Mouse (Mus musculus) myocyte (in vitro differentiated cells): ENCODE data around the gene Smurf2. TPM values are rescaled to one million over a fixed set of nuclear protein-coding genes. Genes with fewer than 3 reads are reported as not detected.

Source experiments
- H3K27me3 ChIP-seq: one replicate; pipeline ENCODE4 v1.6.1; 2011; ENCODE audit not compliant: control insufficient read depth, insufficient read depth, insufficient read length
- H3K36me3 ChIP-seq: one replicate; pipeline ENCODE4 v1.6.1; 2011; ENCODE audit not compliant: control insufficient read depth, insufficient read depth
- H3K4me2 ChIP-seq: one replicate; pipeline ENCODE4 v1.6.1; 2011; ENCODE audit warnings: low read depth, control low read depth
- H3K4me3 ChIP-seq: one replicate; pipeline ENCODE4 v1.5.1; 2011; ENCODE audit warnings: mild to moderate bottlenecking, control low read depth, moderate library complexity
- H3K79me2 ChIP-seq: one replicate; pipeline ENCODE4 v1.6.1; 2011; ENCODE audit not compliant: control insufficient read depth, insufficient read depth
- H3ac ChIP-seq: one replicate; pipeline ENCODE4 v1.6.1; 2011; ENCODE audit not compliant: control insufficient read depth, insufficient read length
- CEBPB ChIP-seq: IDR thresholded peaks from 2 replicates; pipeline ENCODE4 v1.6.1; 2011; ENCODE audit warnings: mild to moderate bottlenecking, moderate library complexity; ENCODE audit not compliant: poor library complexity, insufficient read depth, severe bottlenecking
- E2F4 ChIP-seq: IDR thresholded peaks from one replicate; pipeline ENCODE4 v1.6.1; 2011; ENCODE audit warnings: mild to moderate bottlenecking, control low read depth, moderate library complexity; ENCODE audit not compliant: insufficient read depth
- MAX ChIP-seq: IDR thresholded peaks from one replicate; pipeline ENCODE4 v1.6.1; 2011; ENCODE audit warnings: low read depth, mild to moderate bottlenecking, control low read depth
- MYOD1 ChIP-seq, 3 experiments: IDR thresholded peaks; one replicate each; pipeline ENCODE4 v1.6.1; 2011; ENCODE audit warnings: control low read depth in 2 of 3, low read depth in 2 of 3, mild to moderate bottlenecking in 2 of 3, moderate library complexity in 1 of 3; ENCODE audit not compliant: insufficient read length in 2 of 3, control insufficient read depth in 1 of 3
- MYOG ChIP-seq, 3 experiments: IDR thresholded peaks; one replicate each; pipeline ENCODE4 v1.6.1; 2011; ENCODE audit warnings: control low read depth in 2 of 3, low read depth in 2 of 3, mild to moderate bottlenecking in 2 of 3; ENCODE audit not compliant: insufficient read length in 2 of 3, control insufficient read depth in 1 of 3, insufficient read depth in 1 of 3
- POLR2A ChIP-seq: IDR thresholded peaks from one replicate; pipeline ENCODE4 v1.6.1; 2011; ENCODE audit warnings: low read depth, mild to moderate bottlenecking, control low read depth, moderate library complexity; ENCODE audit not compliant: insufficient read length
- POLR2AphosphoS2 ChIP-seq: IDR thresholded peaks from one replicate; pipeline ENCODE4 v1.6.1; 2011; ENCODE audit warnings: low read depth, control low read depth; ENCODE audit not compliant: insufficient read length
- REST ChIP-seq: IDR thresholded peaks from one replicate; pipeline ENCODE4 v1.6.1; 2011; ENCODE audit warnings: mild to moderate bottlenecking, control low read depth, moderate library complexity; ENCODE audit not compliant: insufficient read depth, insufficient read length
- SRF ChIP-seq: IDR thresholded peaks from one replicate; pipeline ENCODE4 v1.6.1; 2011; ENCODE audit warnings: low read depth; ENCODE audit not compliant: control insufficient read depth, insufficient read length
- TCF12 ChIP-seq: IDR thresholded peaks from one replicate; pipeline ENCODE4 v1.6.1; 2011; ENCODE audit warnings: mild to moderate bottlenecking, control low read depth; ENCODE audit not compliant: poor library complexity, insufficient read depth, severe bottlenecking
- TCF3 ChIP-seq: IDR thresholded peaks from one replicate; pipeline ENCODE4 v1.6.1; 2011; ENCODE audit warnings: low read depth, control low read depth; ENCODE audit not compliant: insufficient read length
- USF1 ChIP-seq: IDR thresholded peaks from one replicate; pipeline ENCODE4 v1.6.1; 2011; ENCODE audit warnings: low read depth, mild to moderate bottlenecking, control low read depth, moderate library complexity
- polyA plus RNA-seq: library from polyadenylated mRNA; unstranded; fragments of >200 nt; fragmentation: generic; extraction: Trizol; gene quantifications from one replicate; pipeline ENCODE4 v1.2.1, GENCODE M21; 2012; ENCODE audit warnings: missing spikeins

Smurf2 gene
- polyA plus RNA-seq, 1 experiment, result 11.5 TPM

DNA sequence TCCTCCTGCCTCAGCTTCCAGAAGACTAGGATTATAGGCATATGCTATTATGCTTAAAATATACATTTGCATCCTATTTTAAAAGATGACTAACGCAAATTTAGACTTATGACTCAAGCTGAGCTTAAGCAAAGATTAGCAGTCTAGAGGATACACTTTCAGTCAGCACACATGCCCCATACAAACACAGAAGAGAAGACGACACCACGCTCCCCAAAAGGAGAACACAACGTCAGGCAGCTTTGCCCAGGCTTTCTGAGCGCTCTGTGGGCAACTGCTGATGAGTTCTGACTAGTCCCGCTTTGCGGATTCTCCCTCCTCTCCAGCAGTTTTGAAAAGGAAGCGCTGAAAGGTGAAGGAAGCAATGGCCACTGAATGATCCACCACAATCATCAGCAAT, 96.8 kb downstream of the Smurf2 start:
- H3K79me2 ChIP-seq, result no peaks in the 10 kb centered on the region
- TF ChIP-seq POLR2A (no peak), MAX (no peak), E2F4 (no peak), SRF (no peak)
- H3K36me3 ChIP-seq, result peaks cover 15% of the 10 kb centered on the region
- no peak overlapping the region for H3K4me3 ChIP-seq
- no peak overlapping the region for H3K4me2 ChIP-seq
- H3ac ChIP-seq, result no peak overlapping the region
- H3K27me3 ChIP-seq, result no peaks in the 10 kb centered on the region

DNA sequence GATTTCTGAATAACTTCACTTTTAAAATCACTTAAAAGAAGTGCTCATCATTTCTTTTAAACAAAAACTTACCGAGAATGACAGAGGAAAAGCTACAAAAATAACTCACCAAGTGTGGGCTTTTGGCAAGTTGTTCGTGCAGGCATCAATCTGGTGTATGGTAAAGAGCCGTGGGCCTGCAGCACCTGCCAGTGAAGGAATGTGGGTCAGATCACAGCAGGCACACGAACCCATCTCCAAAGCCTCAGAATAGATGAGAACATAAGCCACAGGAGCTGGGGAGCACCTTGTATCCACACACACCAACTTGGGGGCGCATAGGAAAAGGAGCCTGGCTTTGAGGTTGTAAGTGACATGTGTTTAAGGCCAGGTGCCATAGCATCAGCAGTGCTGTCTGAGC, 97.6 kb downstream of the Smurf2 start:
- Histone ChIP-seq H3K36me3 (peaks cover 23% of the 10 kb centered on the region), H3K79me2 (no peaks in the 10 kb centered on the region)
- TF ChIP-seq MYOD1 (IDR thresholded peaks at IDR 0.05; ENCODE audit: control insufficient read depth in 1 of 3, insufficient read length in 2 of 3, low read depth in 2 of 3) (peak in 1 of 3 experiments; percentile 10), SRF (no peak)

DNA sequence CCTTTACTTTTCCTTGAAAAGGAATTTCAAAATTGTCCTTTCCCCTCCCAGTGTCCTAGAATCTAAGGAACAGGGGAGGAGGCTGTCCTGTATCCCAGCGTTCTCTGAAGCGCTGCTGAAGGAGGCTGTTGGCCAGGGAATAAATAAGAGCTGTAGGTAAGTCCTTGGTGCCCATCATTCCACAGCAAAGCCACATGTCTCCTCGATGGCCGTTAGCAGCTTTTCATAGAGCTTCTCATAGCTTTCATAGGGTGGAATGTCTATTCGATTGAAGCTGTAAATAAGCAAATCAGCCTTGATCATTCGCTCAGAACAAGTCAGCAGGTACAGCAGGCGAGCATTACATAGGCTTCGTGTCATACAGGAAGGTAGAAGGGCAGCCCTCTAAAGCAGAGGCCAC, 98.0 kb downstream of the Smurf2 start:
- no peaks in the 10 kb centered on the region for H3K27me3 ChIP-seq
- H3K36me3 ChIP-seq, result peaks cover 25% of the 10 kb centered on the region
- TF ChIP-seq SRF (no peak), TCF3 (no peak), TCF12 (no peak), MAX (no peak), CEBPB (no peak)
- no peak overlapping the region for H3K4me3 ChIP-seq
- no peak overlapping the region for H3ac ChIP-seq
- H3K4me2 ChIP-seq, result no peak overlapping the region
- no peaks in the 10 kb centered on the region for H3K79me2 ChIP-seq

More for the DNA sequence above, 97.6 kb downstream of the Smurf2 start:
- H3K27me3 ChIP-seq, result no peaks in the 10 kb centered on the region
- H3K4me3 ChIP-seq, result no peak overlapping the region
- no peak overlapping the region for H3K4me2 ChIP-seq
- H3ac ChIP-seq, result no peak overlapping the region

DNA sequence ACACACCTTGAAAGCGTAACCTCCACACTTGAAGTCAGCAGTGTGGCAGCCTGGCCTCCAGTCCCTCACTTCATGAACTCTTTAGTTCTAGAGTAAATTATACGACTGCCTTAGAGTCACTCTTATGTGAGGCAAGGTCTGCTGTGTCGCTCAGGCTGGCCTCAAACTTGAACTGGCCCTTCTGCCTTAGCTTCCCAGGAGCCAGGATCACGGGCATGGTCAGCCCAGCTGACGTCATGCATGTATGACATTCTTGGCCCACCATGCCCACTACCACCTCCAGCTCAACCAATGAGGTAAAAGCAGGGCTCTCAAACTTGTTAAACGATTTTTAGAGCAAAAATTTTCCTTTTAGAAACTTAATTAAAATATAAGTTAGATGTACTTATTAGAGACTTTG, 99.1 kb downstream of the Smurf2 start:
- H3K4me2 ChIP-seq, result no peak overlapping the region
- peaks cover 22% of the 10 kb centered on the region for H3K36me3 ChIP-seq
- no peaks in the 10 kb centered on the region for H3K79me2 ChIP-seq
- H3K4me3 ChIP-seq, result no peak overlapping the region
- no peak overlapping the region for H3ac ChIP-seq
- TF ChIP-seq MYOD1 (IDR thresholded peaks at IDR 0.05; ENCODE audit: control insufficient read depth in 1 of 3, insufficient read length in 2 of 3, low read depth in 2 of 3) (no peak), TCF12 (no peak), CEBPB (no peak), SRF (no peak), POLR2A (no peak)
- H3K27me3 ChIP-seq, result no peaks in the 10 kb centered on the region

DNA sequence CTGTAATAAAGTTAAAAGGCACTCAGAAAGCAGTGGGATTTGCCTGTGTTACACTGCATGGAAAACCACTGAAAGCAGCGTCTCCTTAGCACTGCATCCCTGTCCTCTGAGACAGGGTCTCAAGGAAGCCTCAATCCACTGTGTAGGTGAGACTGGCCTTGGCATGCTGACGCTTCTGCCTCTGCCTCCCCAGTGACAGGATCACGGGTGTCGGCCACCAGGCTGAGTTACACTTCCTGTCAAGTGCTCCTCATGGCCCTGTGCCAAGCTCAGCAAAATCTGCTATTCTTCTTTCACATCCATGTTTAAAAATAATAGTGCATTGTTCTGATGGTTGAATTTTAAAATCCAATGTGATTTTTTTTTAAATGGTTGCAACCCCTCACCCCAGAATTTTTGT, 99.5 kb downstream of the Smurf2 start:
- Histone ChIP-seq H3K27me3 (no peaks in the 10 kb centered on the region), H3K4me2 (no peak overlapping the region), H3K79me2 (no peaks in the 10 kb centered on the region), H3K4me3 (no peak overlapping the region), H3ac (no peak overlapping the region), H3K36me3 (peaks cover 23% of the 10 kb centered on the region)
- TF ChIP-seq MAX (no peak), E2F4 (no peak), REST (no peak), CEBPB (no peak), TCF12 (no peak), POLR2AphosphoS2 (peak; percentile 38), SRF (no peak), USF1 (no peak), TCF3 (no peak)

DNA sequence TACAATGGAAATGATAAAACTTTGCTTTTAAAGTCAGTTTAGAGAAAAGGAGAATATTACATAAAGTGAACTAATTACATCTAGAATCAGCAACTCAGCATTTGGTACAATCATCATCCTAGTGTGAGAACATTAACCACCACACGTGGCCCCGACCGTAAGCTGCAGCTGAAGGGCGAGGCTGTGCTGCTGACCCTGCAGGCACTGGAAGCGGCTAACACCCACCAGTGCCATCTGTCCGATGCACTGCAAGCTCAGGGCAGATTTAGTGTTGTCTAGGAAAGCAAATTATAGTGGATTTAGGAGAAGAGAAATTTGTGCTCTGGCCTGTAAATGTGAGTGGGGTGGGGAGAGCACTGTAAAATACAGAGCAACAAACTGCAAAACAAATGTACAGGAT, 100.3 kb downstream of the Smurf2 start:
- peak; percentile 47 for TF ChIP-seq POLR2AphosphoS2
- no peak for TF ChIP-seq MAX
- TF ChIP-seq MYOG (IDR thresholded peaks at IDR 0.05; ENCODE audit: control insufficient read depth in 1 of 3, insufficient read depth in 1 of 3, insufficient read length in 2 of 3, low read depth in 2 of 3), result no peak
- peak in 1 of 3 experiments; percentile 50 for TF ChIP-seq MYOD1 (IDR thresholded peaks at IDR 0.05; ENCODE audit: control insufficient read depth in 1 of 3, insufficient read length in 2 of 3, low read depth in 2 of 3)
- H3K36me3 ChIP-seq, result peaks cover 30% of the 10 kb centered on the region
- no peaks in the 10 kb centered on the region for H3K27me3 ChIP-seq

More for the DNA sequence above, 100.3 kb downstream of the Smurf2 start:
- no peak overlapping the region for H3K4me2 ChIP-seq
- H3K4me3 ChIP-seq, result no peak overlapping the region
- no peaks in the 10 kb centered on the region for H3K79me2 ChIP-seq
- H3ac ChIP-seq, result no peak overlapping the region
